Mouse (Mus musculus) hindbrain, embryonic 13.5 days (tissue): ENCODE measurements around the gene Aicda. TPM values are rescaled to one million over a fixed set of nuclear protein-coding genes. Genes with fewer than 3 reads are reported as not detected.

Experiments
- ATAC-seq: fragments of 200-750 bp; cut with Nextera tagmentation; 2 replicates; pipeline ENCODE4 v1.8.0; 2017; ENCODE audit warnings: moderate TSS enrichment; ENCODE audit not compliant: low FRiP score
- H3K27ac ChIP-seq: fragments of 300-500 bp; sonication (generic); 2 replicates; pipeline ENCODE4 v1.5.1; 2015; ENCODE audit warnings: inconsistent platforms, mild to moderate bottlenecking, moderate library complexity
- H3K27me3 ChIP-seq: fragments of 300-500 bp; sonication (generic); 2 replicates; pipeline ENCODE4 v1.6.1; 2015; ENCODE audit warnings: mild to moderate bottlenecking, inconsistent platforms
- H3K36me3 ChIP-seq: fragments of 300-500 bp; sonication (generic); 2 replicates; pipeline ENCODE4 v1.6.1; 2015; ENCODE audit warnings: mild to moderate bottlenecking, inconsistent platforms
- H3K4me1 ChIP-seq: fragments of 300-500 bp; sonication (generic); replicated peaks from 2 replicates; pipeline ENCODE4 v1.6.1; 2015; ENCODE audit warnings: inconsistent platforms
- H3K4me2 ChIP-seq: fragments of 300-500 bp; sonication (generic); 2 replicates; pipeline ENCODE4 v1.6.1; 2015; ENCODE audit warnings: inconsistent platforms, mild to moderate bottlenecking, moderate library complexity
- H3K4me3 ChIP-seq: fragments of 300-500 bp; sonication (generic); 2 replicates; pipeline ENCODE4 v1.5.1; 2015; ENCODE audit warnings: mild to moderate bottlenecking, inconsistent platforms
- H3K9ac ChIP-seq: fragments of 300-500 bp; sonication (generic); 2 replicates; pipeline ENCODE4 v1.6.1; 2015; ENCODE audit warnings: mild to moderate bottlenecking, inconsistent platforms
- H3K9me3 ChIP-seq: fragments of 300-500 bp; sonication (generic); 2 replicates; pipeline ENCODE4 v1.6.1; 2016; ENCODE audit warnings: inconsistent platforms
- WGBS: fragments of 180-500 bp; shearing (Covaris S2); methylation state at CpG from one replicate; pipeline ENCODE4 v1.1.7; 2015; 5-methylcytosine and 5-hydroxymethylcytosine counted together
- polyA plus RNA-seq: library from polyadenylated mRNA; unstranded; fragments of >200 nt; fragmentation: Nextera tagmentation; extraction: Ambion mirVana; gene quantifications from 2 replicates; pipeline ENCODE4 v1.2.1, GENCODE M21; 2015

Gene Aicda
- polyA plus RNA-seq, 1 experiment from 2014 or later: 1.1 TPM

GRCm38 (mm10) chr6:122592905-122593304, 39.3 kb downstream of the Aicda start:
- Histone ChIP-seq H3K36me3 (no peaks in the 10 kb centered on the region), H3K27me3 (no peaks in the 10 kb centered on the region), H3K9me3 (no peaks in the 10 kb centered on the region), H3K27ac (no peak overlapping the region), H3K9ac (no peak overlapping the region), H3K4me3 (no peak overlapping the region), H3K4me2 (no peak overlapping the region), H3K4me1 (no peaks in the 10 kb centered on the region)
- WGBS: 86% methylated on average over 2 of the region's 2 CpGs
- no peak for ATAC-seq

- H3K27ac ChIP-seq: no peak overlapping the region
- H3K9me3 ChIP-seq: no peaks in the 10 kb centered on the region
- H3K4me2 ChIP-seq: no peak overlapping the region
- no peak for ATAC-seq
- 46% methylated on average over 7 of the region's 7 CpGs for WGBS
- no peak overlapping the region for H3K9ac ChIP-seq
- no peaks in the 10 kb centered on the region for H3K36me3 ChIP-seq
- no peaks in the 10 kb centered on the region for H3K27me3 ChIP-seq
- no peaks in the 10 kb centered on the region for H3K4me1 ChIP-seq
- no peak overlapping the region for H3K4me3 ChIP-seq
Measured at GRCm38 (mm10) chr6:122595637-122596036, 42.0 kb downstream of the Aicda start.

GRCm38 (mm10) chr6:122596608-122597007, 43.0 kb downstream of the Aicda start:
- H3K4me2 ChIP-seq: no peak overlapping the region
- H3K9ac ChIP-seq: no peak overlapping the region
- no peaks in the 10 kb centered on the region for H3K4me1 ChIP-seq
- no peaks in the 10 kb centered on the region for H3K27me3 ChIP-seq
- no peak overlapping the region for H3K4me3 ChIP-seq
- no peak overlapping the region for H3K27ac ChIP-seq
- no peaks in the 10 kb centered on the region for H3K36me3 ChIP-seq
- H3K9me3 ChIP-seq: no peaks in the 10 kb centered on the region
- ATAC-seq: no peak
- 86% methylated on average over 7 of the region's 7 CpGs for WGBS

- ATAC-seq: no peak
- 96% methylated on average over 4 of the region's 4 CpGs for WGBS
- H3K27ac ChIP-seq: no peak overlapping the region
- H3K4me2 ChIP-seq: no peak overlapping the region
- no peak overlapping the region for H3K4me3 ChIP-seq
- H3K9ac ChIP-seq: no peak overlapping the region
- 0 out of 2 replicates have a peak, but pooled peaks cover 7% of the 10 kb centered on the region for H3K4me1 ChIP-seq
- no peaks in the 10 kb centered on the region for H3K9me3 ChIP-seq
- no peaks in the 10 kb centered on the region for H3K36me3 ChIP-seq
- no peaks in the 10 kb centered on the region for H3K27me3 ChIP-seq
Measured at GRCm38 (mm10) chr6:122598014-122598413, 44.4 kb downstream of the Aicda start.

GRCm38 (mm10) chr6:122598436-122598835, 44.8 kb downstream of the Aicda start:
- H3K27ac ChIP-seq: no peak overlapping the region

GRCm38 (mm10) chr6:122599054-122599737, 45.6 kb downstream of the Aicda start:
- no peak overlapping the region for H3K4me3 ChIP-seq
- H3K36me3 ChIP-seq: no peaks in the 10 kb centered on the region
- H3K9ac ChIP-seq: no peak overlapping the region
- H3K4me1 ChIP-seq: 0 out of 2 replicates have a peak, but pooled peaks cover 7% of the 10 kb centered on the region
- no peak overlapping the region for H3K4me2 ChIP-seq
- no peak overlapping the region for H3K27ac ChIP-seq
- no peaks in the 10 kb centered on the region for H3K9me3 ChIP-seq
- WGBS: 94% methylated on average over 9 of the region's 9 CpGs
- no peaks in the 10 kb centered on the region for H3K27me3 ChIP-seq
- no peak for ATAC-seq

More at GRCm38 (mm10) chr6:122598436-122598835, 44.8 kb downstream of the Aicda start:
- Histone ChIP-seq H3K36me3 (no peaks in the 10 kb centered on the region), H3K4me3 (no peak overlapping the region), H3K27me3 (no peaks in the 10 kb centered on the region), H3K4me2 (no peak overlapping the region), H3K4me1 (0 out of 2 replicates have a peak, but pooled peaks cover 7% of the 10 kb centered on the region), H3K9me3 (no peaks in the 10 kb centered on the region), H3K9ac (no peak overlapping the region)
- WGBS: 90% methylated on average over 6 of the region's 6 CpGs
- ATAC-seq: no peak

GRCm38 (mm10) chr6:122600066-122600646, 46.6 kb downstream of the Aicda start:
- H3K27ac ChIP-seq: no peak overlapping the region
- no peak overlapping the region for H3K4me2 ChIP-seq
- no peak overlapping the region for H3K9ac ChIP-seq
- no peak for ATAC-seq
- 79% methylated on average over 7 of the region's 7 CpGs for WGBS
- no peak overlapping the region for H3K4me3 ChIP-seq
- H3K9me3 ChIP-seq: no peaks in the 10 kb centered on the region
- no peaks in the 10 kb centered on the region for H3K36me3 ChIP-seq
- H3K27me3 ChIP-seq: no peaks in the 10 kb centered on the region
- 0 out of 2 replicates have a peak, but pooled peaks cover 7% of the 10 kb centered on the region for H3K4me1 ChIP-seq

GRCm38 (mm10) chr6:122601031-122601430, 47.4 kb downstream of the Aicda start:
- H3K36me3 ChIP-seq: no peaks in the 10 kb centered on the region
- H3K27me3 ChIP-seq: no peaks in the 10 kb centered on the region
- no peak overlapping the region for H3K4me2 ChIP-seq
- 0 out of 2 replicates have a peak, but pooled peaks cover 7% of the 10 kb centered on the region for H3K4me1 ChIP-seq
- no peak overlapping the region for H3K9ac ChIP-seq
- 94% methylated on average over 4 of the region's 4 CpGs for WGBS
- no peak overlapping the region for H3K27ac ChIP-seq
- H3K4me3 ChIP-seq: no peak overlapping the region
- ATAC-seq: no peak
- H3K9me3 ChIP-seq: no peaks in the 10 kb centered on the region

GRCm38 (mm10) chr6:122601615-122602014, 48.0 kb downstream of the Aicda start:
- H3K27me3 ChIP-seq: no peaks in the 10 kb centered on the region
- no peaks in the 10 kb centered on the region for H3K36me3 ChIP-seq
- ATAC-seq: no peak
- H3K9ac ChIP-seq: no peak overlapping the region
- no peak overlapping the region for H3K27ac ChIP-seq
- 0 out of 2 replicates have a peak, but pooled peaks cover 7% of the 10 kb centered on the region for H3K4me1 ChIP-seq
- H3K4me2 ChIP-seq: peak overlapping the region; percentile 54; the same call in 1 of the 2 replicates
- H3K4me3 ChIP-seq: peak overlapping the region; percentile 38
- no peaks in the 10 kb centered on the region for H3K9me3 ChIP-seq
- WGBS: 93% methylated on average over 3 of the region's 3 CpGs

GRCm38 (mm10) chr6:122602242-122602991, 48.8 kb downstream of the Aicda start, which contains the start of gene Apobec1:
Gene Apobec1 (minus strand): TSS chr6:122602444.
- no peak within 1 kb of the TSS for H3K27ac ChIP-seq
- H3K36me3 ChIP-seq: no peaks in the 10 kb centered on the region
- peak within 1 kb of the TSS; percentile 60; the same call in 1 of the 2 replicates for H3K9ac ChIP-seq
- H3K4me1 ChIP-seq: 0 out of 2 replicates have a peak, but pooled peaks cover 7% of the 10 kb centered on the region
- H3K27me3 ChIP-seq: no peaks in the 10 kb centered on the region
- H3K9me3 ChIP-seq: no peaks in the 10 kb centered on the region
- WGBS: 11% methylated on average over 22 of the region's 22 CpGs
- peak within 1 kb of the TSS; percentile 38 for H3K4me3 ChIP-seq
- peak within 1 kb of the TSS; percentile 54 for H3K4me2 ChIP-seq
- ATAC-seq: peak; percentile 74

- no peaks in the 10 kb centered on the region for H3K27me3 ChIP-seq
- no peak overlapping the region for H3K4me3 ChIP-seq
- no peaks in the 10 kb centered on the region for H3K9me3 ChIP-seq
- no peaks in the 10 kb centered on the region for H3K36me3 ChIP-seq
- WGBS: 61% methylated on average over 1 of the region's 1 CpGs
- H3K9ac ChIP-seq: no peak overlapping the region
- H3K4me1 ChIP-seq: 0 out of 2 replicates have a peak, but pooled peaks cover 7% of the 10 kb centered on the region
- no peak overlapping the region; the same call in 1 of the 2 replicates for H3K4me2 ChIP-seq
- no peak overlapping the region for H3K27ac ChIP-seq
- no peak for ATAC-seq
Measured at GRCm38 (mm10) chr6:122602992-122603322, 49.4 kb downstream of the Aicda start.

- Histone ChIP-seq H3K9me3 (no peaks in the 10 kb centered on the region), H3K4me3 (no peak overlapping the region), H3K4me1 (0 out of 2 replicates have a peak, but pooled peaks cover 7% of the 10 kb centered on the region), H3K4me2 (no peak overlapping the region), H3K27ac (no peak overlapping the region), H3K27me3 (no peaks in the 10 kb centered on the region), H3K36me3 (no peaks in the 10 kb centered on the region), H3K9ac (no peak overlapping the region)
- ATAC-seq: no peak
Measured at GRCm38 (mm10) chr6:122604260-122604659, 50.7 kb downstream of the Aicda start.
